Mouse (Mus musculus) stomach, embryonic 14.5 days (tissue): ENCODE data around the gene Car11. TPM values are rescaled to one million over a fixed set of nuclear protein-coding genes. Genes with fewer than 3 reads are reported as not detected.

Experiments used
- polyA plus RNA-seq: library from polyadenylated mRNA; unstranded; fragments of >200 nt; fragmentation: Nextera tagmentation; extraction: Ambion mirVana; gene quantifications from 2 replicates; pipeline ENCODE4 v1.2.1, GENCODE M21; 2014

Car11 gene
- polyA plus RNA-seq, 1 experiment from 2014 or later, result 11.4 TPM

Other genes starting within 250 kb of the Car11 start
- 4,275 and 4,681 TPM in 2 replicates for gene Ftl1, start 240.0 kb upstream of the Car11 start, polyA plus RNA-seq
- 67.1 and 83.9 TPM in 2 replicates for gene Bax, start 232.9 kb upstream of the Car11 start, polyA plus RNA-seq
- 1.7 and 2.9 TPM in 2 replicates for gene Tulp2, start 218.0 kb upstream of the Car11 start, polyA plus RNA-seq
- not detected in 2 replicates for gene Gm45808, start 213.0 kb upstream of the Car11 start, polyA plus RNA-seq
- gene Dhdh, start 211.0 kb upstream of the Car11 start, polyA plus RNA-seq, result 2.7 and 3.4 TPM in 2 replicates
- gene Nucb1, start 189.4 kb upstream of the Car11 start, polyA plus RNA-seq, result 199 TPM in 2 replicates
- 12.7 and 18.3 TPM in 2 replicates for gene Ppp1r15a, start 173.6 kb upstream of the Car11 start, polyA plus RNA-seq
- gene Plekha4, start 173.5 kb upstream of the Car11 start, polyA plus RNA-seq, result 1.5 and 2.6 TPM in 2 replicates
- 1.8 and 1.9 TPM in 2 replicates for gene Hsd17b14, start 144.9 kb upstream of the Car11 start, polyA plus RNA-seq
- 61.6 and 63.4 TPM in 2 replicates for gene Bcat2, start 129.7 kb upstream of the Car11 start, polyA plus RNA-seq
- 0.36 and 0.55 TPM in 2 replicates for gene Fgf21, start 84.4 kb upstream of the Car11 start, polyA plus RNA-seq
- gene Fut1, start 82.6 kb upstream of the Car11 start, polyA plus RNA-seq, result 0.63 and 0.78 TPM in 2 replicates
- 0.23 and 0.62 TPM in 2 replicates for gene Izumo1, start 78.0 kb upstream of the Car11 start, polyA plus RNA-seq
- 6.2 and 7.8 TPM in 2 replicates for gene Rasip1, start 72.4 kb upstream of the Car11 start, polyA plus RNA-seq
- 7.2 TPM in 2 replicates for gene Mamstr, start 59.9 kb upstream of the Car11 start, polyA plus RNA-seq
- 5.7 and 6.1 TPM in 2 replicates for gene Fut2, start 33.4 kb upstream of the Car11 start, polyA plus RNA-seq
- 0.67 and 1.0 TPM in 2 replicates for gene Ntn5, start 15.8 kb upstream of the Car11 start, polyA plus RNA-seq
- gene Sec1, start 5.4 kb upstream of the Car11 start, polyA plus RNA-seq, result 4.8 and 5.7 TPM in 2 replicates
- gene Dbp, start 5.2 kb downstream of the Car11 start, polyA plus RNA-seq, result 6.4 and 6.7 TPM in 2 replicates
- 1,227 and 1,272 TPM in 2 replicates for gene Rpl18, start 15.6 kb downstream of the Car11 start, polyA plus RNA-seq
- 24.4 TPM in 2 replicates for gene Sphk2, start 18.2 kb downstream of the Car11 start, polyA plus RNA-seq
- 3.1 and 4.1 TPM in 2 replicates for gene Fam83e, start 21.4 kb downstream of the Car11 start, polyA plus RNA-seq
- gene Spaca4, start 26.0 kb downstream of the Car11 start, polyA plus RNA-seq, result 0.38 TPM in 1 of 2 replicates, not detected in the other
- gene Lmtk3, start 83.9 kb downstream of the Car11 start, polyA plus RNA-seq, result 2.5 and 3.3 TPM in 2 replicates
- gene Sult2b1, start 84.8 kb downstream of the Car11 start, polyA plus RNA-seq, result 2.8 and 3.6 TPM in 2 replicates
- 89.3 and 92.6 TPM in 2 replicates for gene Cyth2, start 114.7 kb downstream of the Car11 start, polyA plus RNA-seq
- gene Kcnj14, start 124.9 kb downstream of the Car11 start, polyA plus RNA-seq, result 1.3 and 1.4 TPM in 2 replicates
- 62.7 and 69.6 TPM in 2 replicates for gene Grwd1, start 131.1 kb downstream of the Car11 start, polyA plus RNA-seq
- 150 and 157 TPM in 2 replicates for gene Kdelr1, start 172.9 kb downstream of the Car11 start, polyA plus RNA-seq
- 0.29 and 0.48 TPM in 2 replicates for gene Grin2d, start 178.5 kb downstream of the Car11 start, polyA plus RNA-seq
- 0.45 and 0.65 TPM in 2 replicates for gene Syngr4, start 196.9 kb downstream of the Car11 start, polyA plus RNA-seq
- 4.7 and 5.4 TPM in 2 replicates for gene Tmem143, start 197.1 kb downstream of the Car11 start, polyA plus RNA-seq
- gene Emp3, start 221.6 kb downstream of the Car11 start, polyA plus RNA-seq, result 263 and 295 TPM in 2 replicates
- 3.4 and 3.5 TPM in 2 replicates for gene Ccdc114, start 224.2 kb downstream of the Car11 start, polyA plus RNA-seq